Mouse (Mus musculus): ENCODE measurements around the gene Sec14l1.

DNA sequence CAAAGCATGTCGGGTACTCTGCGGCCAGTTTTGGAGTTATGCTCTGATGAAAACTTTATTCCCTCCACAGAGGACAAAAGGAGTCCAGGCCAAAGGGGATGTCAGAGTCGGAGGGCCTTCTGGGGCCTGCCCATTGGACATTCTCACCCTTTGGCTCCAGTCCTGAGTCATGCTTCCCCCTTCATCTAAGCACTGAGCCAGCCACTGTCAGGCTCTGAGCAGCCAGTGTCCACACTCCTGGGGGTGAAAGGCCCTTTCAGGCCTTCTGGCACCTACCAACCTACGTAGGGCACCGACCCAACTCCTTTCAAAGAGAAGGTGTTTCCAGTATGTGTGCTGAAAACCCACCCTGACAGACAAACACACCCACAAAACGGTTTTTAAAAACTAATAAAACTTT is 80.6 kb downstream of the Sec14l1 start:
- TF ChIP-seq CTCF (IDR thresholded peaks at IDR 0.05; ENCODE audit: extremely low read depth, insufficient read length, insufficient replicate concordance, low read depth, low read length), result no peak
- no peak for TF ChIP-seq POLR2A (IDR thresholded peaks at IDR 0.05; ENCODE audit: low read depth, low read length)
